Mouse (Mus musculus): Measurements from ENCODE around the gene Cabin1.

Cabin1 gene

GRCm38 (mm10) chr10:75667115-75667910 lies 96.8 kb downstream of the Cabin1 start:
- WGBS, result 1% methylated on average over 63 of the region's 63 CpGs

GRCm38 (mm10) chr10:75666451-75667030 lies 97.6 kb downstream of the Cabin1 start:
- 10% methylated on average over 4 of the region's 4 CpGs for WGBS

GRCm38 (mm10) chr10:75664673-75665270 lies 99.4 kb downstream of the Cabin1 start:
- 78% methylated on average over 6 of the region's 6 CpGs for WGBS

- WGBS, result 60% methylated on average over 4 of the region's 4 CpGs
Observed at GRCm38 (mm10) chr10:75662575-75662974, 101.6 kb downstream of the Cabin1 start.

GRCm38 (mm10) chr10:75661876-75662275 lies 102.3 kb downstream of the Cabin1 start:
- WGBS, result 57% methylated on average over 3 of the region's 3 CpGs

- 42% methylated on average over 6 of the region's 6 CpGs for WGBS
Observed at GRCm38 (mm10) chr10:75661381-75661780, 102.8 kb downstream of the Cabin1 start.

GRCm38 (mm10) chr10:75657772-75658171 lies 106.4 kb downstream of the Cabin1 start:
- 93% methylated on average over 7 of the region's 7 CpGs for WGBS

- WGBS, result 86% methylated on average over 5 of the region's 5 CpGs
Observed at GRCm38 (mm10) chr10:75657165-75657564, 107.0 kb downstream of the Cabin1 start.

GRCm38 (mm10) chr10:75654053-75654452 lies 110.1 kb downstream of the Cabin1 start:
- WGBS, result 95% methylated on average over 4 of the region's 4 CpGs

- 92% methylated on average over 16 of the region's 16 CpGs for WGBS
Observed at GRCm38 (mm10) chr10:75651381-75652068, 112.6 kb downstream of the Cabin1 start.

GRCm38 (mm10) chr10:75650306-75650902 lies 113.7 kb downstream of the Cabin1 start:
- 73% methylated on average over 6 of the region's 6 CpGs for WGBS

GRCm38 (mm10) chr10:75649406-75649995 lies 114.6 kb downstream of the Cabin1 start:
- 90% methylated on average over 4 of the region's 4 CpGs for WGBS

- 89% methylated on average over 7 of the region's 7 CpGs for WGBS
Observed at GRCm38 (mm10) chr10:75649001-75649400, 115.1 kb downstream of the Cabin1 start.

GRCm38 (mm10) chr10:75648091-75648490 lies 116.0 kb downstream of the Cabin1 start:
- WGBS, result 91% methylated on average over 6 of the region's 6 CpGs

- WGBS, result 43% methylated on average over 3 of the region's 3 CpGs
Observed at GRCm38 (mm10) chr10:75647362-75647761, 116.8 kb downstream of the Cabin1 start.

- WGBS, result 83% methylated on average over 6 of the region's 6 CpGs
Observed at GRCm38 (mm10) chr10:75646406-75646805, 117.7 kb downstream of the Cabin1 start.

GRCm38 (mm10) chr10:75645616-75646015 lies 118.5 kb downstream of the Cabin1 start:
- 90% methylated on average over 8 of the region's 8 CpGs for WGBS

GRCm38 (mm10) chr10:75643741-75644343 lies 120.3 kb downstream of the Cabin1 start, which contains the start of gene Susd2:
Gene Susd2, minus strand, starts transcription at chr10:75644008.
- WGBS, result 16% methylated on average over 11 of the region's 11 CpGs

GRCm38 (mm10) chr10:75642891-75643290 lies 121.2 kb downstream of the Cabin1 start:
- WGBS, result 95% methylated on average over 2 of the region's 2 CpGs

- 82% methylated on average over 9 of the region's 9 CpGs for WGBS
Observed at GRCm38 (mm10) chr10:75642436-75642835, 121.7 kb downstream of the Cabin1 start.

GRCm38 (mm10) chr10:75641721-75642222 lies 122.4 kb downstream of the Cabin1 start:
- WGBS, result 95% methylated on average over 7 of the region's 7 CpGs

All from cerebral cortex, adult 2 months (tissue).